Mouse (Mus musculus) gastrocnemius, postnatal 4 days (tissue): ENCODE measurements around the gene Ankar. TPM values are rescaled to one million over a fixed set of nuclear protein-coding genes. Genes with fewer than 3 reads are reported as not detected.

ENCODE experiments used
- DNase-seq, 2 experiments: peaks; one replicate each; pipeline ENCODE4 v3.0.0; 2021 to 2022; ENCODE audit warnings: low spot score in 2 of 2, mixed read lengths in 2 of 2
- total RNA-seq, 2 experiments: library from RNA; stranded (reverse); gene quantifications; 2 replicates each; pipeline ENCODE4 v1.2.3; 2021

Ankar gene
- total RNA-seq, 2 experiments from 2014 or later: not detected

DNA sequence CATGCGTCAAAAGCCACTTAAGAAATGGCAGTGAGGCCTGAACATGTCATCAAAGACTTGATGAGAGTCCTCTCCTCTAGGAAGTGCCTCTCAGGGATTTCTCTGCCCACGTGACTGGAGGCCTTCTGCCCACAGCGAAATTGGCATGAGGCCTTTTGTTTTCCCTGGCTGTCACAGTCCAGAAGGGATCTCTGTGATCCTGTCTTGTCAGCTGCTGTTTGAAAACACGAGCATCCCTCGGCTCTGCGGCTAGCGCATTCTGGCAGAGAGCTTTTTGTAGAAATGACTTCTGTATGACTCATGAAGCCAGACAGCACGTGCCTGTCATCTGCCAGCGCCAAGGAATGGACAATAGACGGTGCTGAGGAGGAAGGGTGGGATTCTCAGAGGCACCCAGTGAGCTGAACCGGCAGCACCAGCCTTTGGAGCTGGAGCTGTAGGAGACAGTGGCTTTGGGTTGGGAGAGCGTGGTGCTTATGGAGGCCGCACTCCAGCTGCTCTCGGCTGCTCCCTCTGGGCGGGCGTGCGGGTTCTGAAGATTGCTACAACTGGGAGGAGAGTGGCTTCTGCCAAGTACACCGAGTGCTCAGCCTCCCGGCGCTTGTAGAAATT is 106.9 kb downstream of the Ankar start:
- peak in 1 of 2 experiments; percentile 42 for DNase-seq

Other genes starting within 250 kb of the Ankar start
- gene March4, start 163.6 kb downstream of the Ankar start, total RNA-seq: under 1 TPM; 0.05 to 0.16 TPM
- 10 to 100 TPM; 26.3 to 27.6 TPM for gene Smarcal1, start 117.3 kb downstream of the Ankar start, total RNA-seq
- 1,000 to 10,000 TPM; 1,201 to 1,311 TPM for gene Rpl37a, start 10.7 kb upstream of the Ankar start, total RNA-seq
- gene Igfbp2, start 123.9 kb upstream of the Ankar start, total RNA-seq: 10 to 100 TPM; 45.6 to 56.5 TPM
- gene Igfbp5, start 174.3 kb upstream of the Ankar start, total RNA-seq: 100 to 1,000 TPM; 335 to 342 TPM